Mouse (Mus musculus) lung, embryonic 14.5 days (tissue): ENCODE measurements around the gene Gtpbp3. TPM values are rescaled to one million over a fixed set of nuclear protein-coding genes. Genes with fewer than 3 reads are reported as not detected.

ENCODE experiments used
- ATAC-seq: fragments of 200-750 bp; cut with Nextera tagmentation; 2 replicates; pipeline ENCODE4 v1.8.0; 2017; ENCODE audit warnings: mild to moderate bottlenecking, moderate TSS enrichment, moderate library complexity; ENCODE audit not compliant: insufficient read depth
- DNase-seq: peaks from one replicate; pipeline ENCODE4 v3.0.0-alpha.2; 2015
- H3K27ac ChIP-seq: fragments of 300-500 bp; sonication (generic); 2 replicates; pipeline ENCODE4 v1.5.1; 2014; ENCODE audit warnings: low read depth, mild to moderate bottlenecking, moderate library complexity
- H3K27me3 ChIP-seq: fragments of 300-500 bp; sonication (generic); 2 replicates; pipeline ENCODE4 v1.6.1; 2014; ENCODE audit warnings: low read length, control low read depth; ENCODE audit not compliant: insufficient read depth
- H3K36me3 ChIP-seq: fragments of 300-500 bp; sonication (generic); 2 replicates; pipeline ENCODE4 v1.6.1; 2014; ENCODE audit warnings: control low read depth; ENCODE audit not compliant: insufficient read depth
- H3K4me1 ChIP-seq: fragments of 300-500 bp; sonication (generic); 2 replicates; pipeline ENCODE4 v1.6.1; 2014; ENCODE audit warnings: antibody characterized with exemption, control low read depth; ENCODE audit not compliant: insufficient read depth
- H3K4me2 ChIP-seq: fragments of 300-500 bp; sonication (generic); 2 replicates; pipeline ENCODE4 v1.6.1; 2014; ENCODE audit warnings: mild to moderate bottlenecking
- H3K4me3 ChIP-seq: fragments of 300-500 bp; sonication (generic); 2 replicates; pipeline ENCODE4 v1.5.1; 2014; ENCODE audit warnings: low read depth, low read length
- H3K9ac ChIP-seq: fragments of 300-500 bp; sonication (generic); 2 replicates; pipeline ENCODE4 v1.6.1; 2014
- H3K9me3 ChIP-seq: fragments of 300-500 bp; sonication (generic); 2 replicates; pipeline ENCODE4 v1.6.1; 2016; ENCODE audit warnings: low read depth, low read length, control low read depth
- CTCF ChIP-seq: IDR thresholded peaks from 2 replicates; pipeline ENCODE4 v1.5.1; 2016; ENCODE audit warnings: antibody characterized with exemption, low read depth
- WGBS: fragments of 180-500 bp; shearing (Covaris S2); extraction: QIAGEN DNeasy Blood & Tissue Kit; methylation state at CpG from one replicate; pipeline ENCODE4 v1.1.7; 2014; 5-methylcytosine and 5-hydroxymethylcytosine counted together
- polyA plus RNA-seq: library from polyadenylated mRNA; unstranded; fragments of >200 nt; fragmentation: Nextera tagmentation; extraction: Ambion mirVana; gene quantifications from 2 replicates; pipeline ENCODE4 v1.2.1, GENCODE M21; 2014

The Gtpbp3 gene
- polyA plus RNA-seq, 1 experiment from 2014 or later, result 9.6 TPM

DNA sequence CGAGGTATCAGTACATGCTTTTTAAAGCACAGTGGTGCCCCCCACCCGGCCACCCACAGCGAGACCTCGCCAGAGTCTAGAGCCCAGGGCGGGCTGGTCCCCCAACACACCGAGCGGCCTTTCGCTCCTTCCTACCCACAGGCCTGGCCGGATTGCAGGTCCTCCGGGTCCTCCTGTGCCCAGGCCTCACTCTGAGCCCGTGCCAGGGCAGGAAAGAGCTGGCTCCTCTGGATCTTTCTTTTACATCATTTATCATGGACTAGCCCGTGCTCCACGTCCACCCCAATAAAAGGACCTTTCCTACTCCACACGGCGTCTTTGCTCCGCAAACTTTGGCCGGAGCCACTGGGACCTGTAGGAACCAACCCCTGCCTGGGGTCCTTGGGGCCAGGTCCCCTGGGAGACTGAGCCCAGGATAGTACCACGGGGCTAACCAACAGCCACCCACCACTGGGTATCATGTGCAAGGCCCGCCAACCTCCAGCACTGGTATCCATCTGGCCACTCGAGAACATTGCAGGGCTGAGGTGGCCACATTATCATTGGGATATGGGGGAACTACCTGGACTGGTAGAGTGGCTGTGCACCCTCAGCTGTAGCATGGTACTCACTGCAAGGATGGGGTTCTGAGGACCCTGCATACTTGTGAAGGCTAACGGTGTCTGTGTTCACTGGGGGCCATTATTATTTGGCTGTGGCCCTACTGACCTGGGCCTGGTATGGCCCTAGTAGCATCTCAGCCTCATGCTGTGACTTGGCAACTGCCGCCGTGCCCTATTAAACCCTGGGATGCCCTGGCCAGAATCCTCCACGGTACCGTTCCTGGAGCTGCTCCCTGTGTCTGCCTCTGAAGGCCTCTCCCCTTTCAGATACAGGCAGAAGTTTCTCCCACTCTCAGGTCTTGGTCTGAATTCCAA lies 12.9 kb upstream of the Gtpbp3 start:
- Histone ChIP-seq H3K9ac (no peak overlapping the region; the same call in 1 of the 2 replicates), H3K27me3 (no peaks in the 10 kb centered on the region), H3K4me2 (peak overlapping the region; percentile 80; the same call in 1 of the 2 replicates), H3K9me3 (no peaks in the 10 kb centered on the region), H3K4me3 (no peak overlapping the region), H3K27ac (no peak overlapping the region; the same call in 1 of the 2 replicates), H3K4me1 (peaks cover 3% of the 10 kb centered on the region; the same call in 1 of the 2 replicates), H3K36me3 (peaks cover 50% of the 10 kb centered on the region)
- ATAC-seq (no peak), DNase-seq (no peak)
- no peak for TF ChIP-seq CTCF
- 87% methylated on average over 25 of the region's 25 CpGs for WGBS

DNA sequence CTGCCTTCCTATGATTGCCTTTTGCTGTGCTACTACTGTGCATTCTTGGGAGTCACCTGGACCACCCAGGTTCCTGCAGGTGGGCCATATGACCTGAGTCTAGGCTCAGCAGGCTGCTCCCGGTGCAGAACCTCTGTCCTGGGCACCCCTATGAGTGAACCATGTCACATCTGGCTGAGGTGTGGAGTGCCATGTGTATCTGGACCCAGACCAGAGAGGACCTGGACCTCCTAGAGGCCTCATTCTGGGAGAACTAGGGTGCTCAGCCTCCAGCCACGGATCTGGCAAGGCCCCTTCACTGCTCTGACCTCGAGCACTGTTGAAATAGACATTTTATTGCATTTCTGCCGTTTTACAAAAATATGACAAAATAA lies 12.2 kb upstream of the Gtpbp3 start:
- Histone ChIP-seq H3K27me3 (no peaks in the 10 kb centered on the region), H3K9me3 (no peaks in the 10 kb centered on the region), H3K4me1 (no peaks in the 10 kb centered on the region; the same call in 1 of the 2 replicates), H3K4me3 (peak overlapping the region; percentile 62), H3K36me3 (peaks cover 52% of the 10 kb centered on the region), H3K4me2 (peak overlapping the region; percentile 80), H3K27ac (peak overlapping the region; percentile 89), H3K9ac (peak overlapping the region; percentile 61)
- DNase-seq, result no peak
- 17% methylated on average over 4 of the region's 4 CpGs for WGBS
- no peak; the same call in 1 of the 2 replicates for ATAC-seq
- no peak for TF ChIP-seq CTCF

DNA sequence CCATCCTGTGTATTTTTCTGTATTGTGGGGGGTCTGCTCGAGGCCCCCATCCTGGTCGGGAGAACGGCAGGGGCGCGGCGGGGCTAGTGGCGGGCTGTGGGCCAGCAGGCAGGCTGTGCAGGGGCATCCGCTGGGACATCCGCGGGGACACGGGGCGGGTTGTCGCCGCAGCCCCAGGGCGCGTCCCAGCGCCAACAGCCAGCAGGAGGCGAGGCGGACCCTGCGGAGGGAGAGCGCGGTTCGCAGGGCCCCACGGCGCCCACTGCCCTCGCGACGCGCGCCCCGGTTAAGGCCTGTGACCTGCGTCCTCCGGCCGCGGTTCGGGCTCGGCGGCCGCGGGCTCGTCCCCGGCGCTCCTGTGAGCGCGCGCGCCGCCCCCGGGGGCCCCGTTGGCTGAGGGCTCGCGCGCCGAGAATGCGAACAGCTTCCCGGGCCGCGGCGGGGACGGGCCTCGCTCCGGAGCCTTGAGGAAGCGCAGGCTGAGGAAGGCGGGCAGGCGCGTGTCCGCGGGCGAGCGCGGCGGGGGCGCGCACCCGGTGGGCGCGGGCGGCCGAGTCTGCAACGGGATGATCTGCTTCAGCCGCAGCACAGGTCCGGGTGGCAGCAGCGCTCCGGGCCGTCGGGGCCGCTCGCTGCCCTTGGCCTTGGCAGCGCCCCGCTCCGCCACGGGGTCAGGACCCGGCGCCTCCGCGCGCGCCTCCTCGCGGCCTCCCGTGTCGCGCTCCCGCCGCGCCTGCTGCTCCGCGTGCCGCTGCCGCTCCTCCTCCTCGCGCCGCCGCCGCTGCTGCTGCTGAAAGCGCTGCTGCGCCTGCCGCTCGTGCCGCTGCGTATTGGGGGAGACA lies 11.6 kb upstream of the Gtpbp3 start:
- Histone ChIP-seq H3K4me2 (peak overlapping the region; percentile 80), H3K9me3 (no peaks in the 10 kb centered on the region), H3K27ac (peak overlapping the region; percentile 89), H3K4me3 (peak overlapping the region; percentile 62), H3K36me3 (peaks cover 47% of the 10 kb centered on the region), H3K27me3 (no peaks in the 10 kb centered on the region), H3K9ac (peak overlapping the region; percentile 61), H3K4me1 (no peaks in the 10 kb centered on the region; the same call in 1 of the 2 replicates)
- DNase-seq (peak; percentile 90), ATAC-seq (peak; percentile 75)
- 0 out of 2 replicates have a peak, but pooled peaks have one; percentile 14 for TF ChIP-seq CTCF
- under 1% methylated on average over 98 of the region's 121 CpGs for WGBS

DNA sequence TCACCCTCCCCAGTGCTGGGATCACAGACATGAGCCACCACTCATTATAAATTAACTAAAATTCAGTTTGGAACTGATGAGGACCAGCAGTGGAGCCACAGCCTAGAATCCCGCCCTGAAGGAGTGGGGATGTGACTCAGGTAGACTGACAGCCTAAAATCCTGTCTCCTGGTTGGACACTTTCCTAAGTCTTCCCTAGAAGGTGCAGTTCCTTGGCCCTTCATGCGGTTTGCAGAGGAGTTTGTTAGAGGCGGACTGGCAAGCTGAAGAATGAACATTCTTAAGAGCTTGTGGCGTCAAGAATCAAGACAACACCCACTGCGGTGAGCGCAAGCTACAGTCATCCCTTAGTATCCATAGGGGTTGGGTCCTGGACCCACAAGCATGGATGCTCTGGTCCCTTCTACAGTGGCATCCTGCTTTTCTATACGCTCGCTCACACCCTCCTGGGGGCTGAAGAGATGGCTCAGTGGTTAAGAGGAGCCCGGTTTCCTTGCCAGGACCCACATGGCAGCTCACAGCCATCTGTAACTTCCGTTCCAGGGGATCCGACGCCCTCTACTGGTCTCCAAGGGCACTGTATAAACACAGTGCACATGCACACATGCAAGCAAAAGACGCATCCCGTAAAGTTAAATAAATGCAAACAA lies 10.6 kb upstream of the Gtpbp3 start:
- Histone ChIP-seq H3K4me1 (no peaks in the 10 kb centered on the region; the same call in 1 of the 2 replicates), H3K27me3 (no peaks in the 10 kb centered on the region), H3K9me3 (no peaks in the 10 kb centered on the region), H3K4me2 (peak overlapping the region; percentile 80), H3K27ac (no peak overlapping the region), H3K9ac (peak overlapping the region; percentile 61; the same call in 1 of the 2 replicates), H3K36me3 (peaks cover 41% of the 10 kb centered on the region), H3K4me3 (peak overlapping the region; percentile 62)
- ATAC-seq, result no peak
- peak; percentile 50 for DNase-seq
- TF ChIP-seq CTCF, result peak; percentile 61
- 47% methylated on average over 14 of the region's 14 CpGs for WGBS

DNA sequence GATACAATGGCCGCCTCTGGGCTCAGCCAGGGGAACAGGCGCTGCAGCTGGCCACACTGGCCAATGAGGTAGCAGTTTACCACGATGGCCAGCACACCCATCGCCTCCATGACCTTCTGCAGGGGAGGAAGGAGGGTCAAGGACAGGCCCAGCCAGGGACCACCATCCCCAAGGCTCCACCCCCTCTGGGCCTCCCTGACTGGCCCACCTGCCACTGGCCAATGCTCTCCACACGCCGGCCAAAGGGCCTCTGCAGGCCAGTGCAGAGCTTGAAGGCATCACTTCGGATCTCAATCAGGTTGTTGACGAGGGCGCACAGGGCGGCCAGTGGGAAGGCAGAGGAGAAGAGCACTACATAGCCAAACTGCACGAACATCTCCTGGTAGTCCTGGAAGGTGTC lies 9.0 kb upstream of the Gtpbp3 start:
- no peak overlapping the region for H3K4me2 ChIP-seq
- DNase-seq, result no peak
- no peak overlapping the region for H3K27ac ChIP-seq
- no peak for ATAC-seq
- TF ChIP-seq CTCF, result no peak
- no peaks in the 10 kb centered on the region; the same call in 1 of the 2 replicates for H3K4me1 ChIP-seq
- H3K9me3 ChIP-seq, result no peaks in the 10 kb centered on the region
- peaks cover 36% of the 10 kb centered on the region for H3K36me3 ChIP-seq
- H3K9ac ChIP-seq, result no peak overlapping the region
- WGBS, result 89% methylated on average over 11 of the region's 11 CpGs
- H3K27me3 ChIP-seq, result no peaks in the 10 kb centered on the region
- no peak overlapping the region for H3K4me3 ChIP-seq

DNA sequence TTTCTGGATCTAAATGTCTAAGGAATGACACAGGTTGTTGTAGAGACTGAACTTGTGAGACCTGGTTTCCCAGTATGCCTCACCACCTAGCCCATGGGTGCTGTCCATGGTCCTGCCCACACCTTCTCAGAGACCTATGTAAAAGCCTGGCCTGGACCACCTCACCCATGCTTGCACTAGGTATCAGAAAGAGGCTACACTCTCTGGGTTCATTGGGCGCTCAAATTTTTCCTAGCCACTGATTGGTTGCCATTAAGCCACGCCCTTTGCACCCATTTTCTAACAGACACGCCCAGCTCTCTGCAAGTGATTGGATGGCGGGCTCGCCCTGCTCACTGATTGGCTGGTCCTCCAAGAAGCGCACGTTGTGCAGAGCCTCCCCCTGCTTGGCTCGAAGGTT lies 4.0 kb upstream of the Gtpbp3 start:
- H3K4me3 ChIP-seq, result no peak overlapping the region; the same call in 1 of the 2 replicates
- H3K36me3 ChIP-seq, result peaks cover 24% of the 10 kb centered on the region

More for the DNA sequence above, 4.0 kb upstream of the Gtpbp3 start:
- no peaks in the 10 kb centered on the region for H3K9me3 ChIP-seq
- H3K9ac ChIP-seq, result no peak overlapping the region
- no peak overlapping the region for H3K4me2 ChIP-seq
- no peak for ATAC-seq
- no peak for TF ChIP-seq CTCF
- no peaks in the 10 kb centered on the region for H3K27me3 ChIP-seq
- H3K27ac ChIP-seq, result no peak overlapping the region
- peaks cover 7% of the 10 kb centered on the region for H3K4me1 ChIP-seq
- peak; percentile 80 for DNase-seq
- 51% methylated on average over 8 of the region's 8 CpGs for WGBS
